Mouse (Mus musculus) CH12F3 (cell line): ENCODE data around the gene Cse1l.

Experiments
- in situ Hi-C: fragments of 300-500 bp; cut with MboI; formaldehyde crosslinking; loops from 2 replicates; pipeline ENCODE4 v1.14.3; 2020; ENCODE audit warnings: low sequenced_read_pairs

Cse1l gene

GRCm38 (mm10) chr2:166973153-166973552 lies 67.3 kb downstream of the Cse1l start:
- in situ Hi-C loops = no loop called here

GRCm38 (mm10) chr2:166974177-166974872 lies 68.5 kb downstream of the Cse1l start:
- in situ Hi-C loops = no loop called here

DNA sequence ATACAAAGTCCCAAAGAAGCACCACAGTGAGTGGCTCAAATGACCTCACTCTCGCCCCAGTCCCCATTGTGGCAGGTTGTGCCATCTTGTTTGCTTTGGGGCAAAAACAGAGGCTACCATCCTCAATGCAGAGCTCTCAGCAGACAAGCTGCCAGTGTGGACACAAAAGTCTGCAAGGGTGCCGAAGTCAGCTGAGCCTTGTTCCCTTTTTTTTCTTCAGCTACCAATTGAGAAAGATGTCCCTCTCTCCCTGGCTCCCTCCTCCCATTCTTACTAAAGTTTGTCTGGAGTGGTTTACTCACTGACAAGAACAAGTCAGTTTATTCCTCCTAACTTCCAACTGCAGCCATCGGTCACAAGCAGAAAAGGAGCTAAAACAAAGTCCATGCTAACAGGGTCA lies 70.5 kb downstream of the Cse1l start:
- in situ Hi-C loops = no loop called here

DNA sequence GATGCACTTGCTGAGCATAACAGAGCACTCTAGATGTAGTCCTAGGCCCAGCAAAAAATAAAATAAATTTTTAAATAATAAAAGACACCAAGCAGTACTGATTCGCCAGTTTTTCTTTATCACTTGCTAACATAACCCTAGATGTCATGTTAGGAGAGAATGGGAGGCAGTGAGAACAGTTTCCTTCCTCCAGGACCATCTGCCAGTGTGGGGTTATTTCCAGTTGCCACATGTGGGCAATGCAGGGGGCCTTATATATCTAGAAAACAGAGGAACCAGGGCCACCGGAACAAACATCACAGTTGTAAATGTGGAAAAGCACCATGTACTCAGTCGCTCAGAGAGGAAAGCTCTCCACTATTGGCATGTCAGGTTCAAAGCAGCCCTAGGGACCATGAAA lies 71.7 kb downstream of the Cse1l start:
- in situ Hi-C loops = no loop called here

GRCm38 (mm10) chr2:166980161-166980560 lies 74.3 kb downstream of the Cse1l start:
- in situ Hi-C loops = no loop called here

DNA sequence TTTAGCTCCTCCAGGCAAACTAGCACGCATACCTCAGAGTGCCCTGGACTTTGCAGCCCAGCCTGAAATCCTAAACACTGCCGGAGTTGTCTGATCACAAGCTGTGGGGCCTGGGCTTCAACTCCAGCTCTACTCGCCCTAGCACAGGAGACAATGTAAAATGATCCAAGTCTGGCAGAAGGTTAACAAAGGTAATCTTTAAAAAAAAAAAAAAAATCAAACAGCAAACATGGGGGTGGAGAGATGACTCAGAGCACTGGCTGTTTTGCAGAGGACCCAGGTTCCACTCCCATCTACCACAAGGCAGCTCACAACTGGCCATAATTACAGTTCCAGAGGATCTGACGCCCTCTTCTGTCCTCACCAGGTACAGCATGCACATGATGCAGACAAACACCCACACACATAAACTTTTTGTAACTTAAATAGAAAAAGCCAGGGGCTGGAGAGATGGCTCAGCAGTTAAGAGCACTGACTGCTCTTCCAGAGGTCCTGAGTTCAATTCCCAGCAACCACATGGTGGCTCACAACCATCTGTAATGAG lies 77.6 kb downstream of the Cse1l start:
- in situ Hi-C loops = no loop called here

GRCm38 (mm10) chr2:166990861-166991260 lies 85.0 kb downstream of the Cse1l start:
- in situ Hi-C loops = no loop called here

DNA sequence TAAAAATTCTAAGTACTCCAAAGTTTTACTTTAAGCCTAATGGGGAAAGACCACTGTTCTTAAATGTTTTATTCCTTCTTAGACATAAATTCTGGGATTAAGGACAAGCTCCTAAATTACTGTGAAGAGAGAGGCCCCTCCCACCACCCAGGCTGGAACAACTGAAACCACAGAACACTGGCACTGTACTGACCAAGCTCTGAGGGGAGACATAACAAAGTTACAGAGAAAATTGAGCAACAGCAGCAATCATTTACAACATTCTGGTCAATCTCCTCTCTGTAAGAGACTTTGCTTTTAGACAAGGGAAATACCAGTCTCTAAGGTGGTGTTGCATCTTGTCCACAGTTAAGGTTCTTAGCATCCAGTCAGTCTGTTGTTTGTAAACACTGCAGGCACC lies 86.1 kb downstream of the Cse1l start:
- in situ Hi-C loops = no loop called here

DNA sequence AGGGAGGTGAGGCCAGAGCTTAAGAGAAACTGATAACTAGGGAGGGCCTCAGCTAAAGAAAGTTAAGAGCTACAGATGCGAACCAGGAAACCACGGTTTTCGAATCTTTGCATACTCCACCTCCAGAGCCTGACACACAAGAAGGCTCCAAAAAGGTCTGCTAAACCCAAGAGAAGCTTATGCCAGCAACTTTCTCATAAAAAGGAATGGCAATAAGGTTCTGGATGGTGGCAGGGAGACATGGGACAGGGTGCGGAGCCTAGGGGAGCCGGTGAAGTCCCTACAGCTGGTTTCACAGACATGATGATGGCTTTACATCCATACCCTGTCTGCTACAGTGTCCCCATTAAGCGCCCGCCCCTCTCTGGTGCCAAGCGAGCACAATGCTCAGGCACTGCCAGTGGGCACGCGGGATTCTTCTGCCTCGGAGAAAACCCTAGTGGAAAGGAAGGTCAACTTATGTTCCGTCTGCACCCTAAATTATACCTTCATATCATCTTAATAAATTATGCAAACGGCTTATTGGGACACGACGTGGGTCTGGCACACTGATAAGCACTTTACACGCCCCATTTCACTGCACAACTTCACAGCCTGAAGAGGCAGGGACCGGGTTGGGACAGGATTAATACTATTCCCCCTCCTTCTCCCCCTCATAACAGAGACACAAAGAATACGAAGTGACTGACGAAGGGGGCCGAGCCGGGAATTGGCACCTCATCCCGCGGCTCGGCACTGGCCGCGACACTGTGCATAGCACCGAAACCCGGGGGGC lies 89.4 kb downstream of the Cse1l start:
- in situ Hi-C loops = no loop called here
